Mouse (Mus musculus) midbrain, embryonic 16.5 days (tissue): Measurements from ENCODE around the gene Mn1. TPM values are rescaled to one million over a fixed set of nuclear protein-coding genes. Genes with fewer than 3 reads are reported as not detected.

Experiments used
- ATAC-seq: fragments of 200-750 bp; cut with Nextera tagmentation; 2 replicates; pipeline ENCODE4 v1.8.0; 2017; ENCODE audit warnings: moderate TSS enrichment
- H3K27ac ChIP-seq: fragments of 300-500 bp; sonication (generic); 2 replicates; pipeline ENCODE4 v1.5.1; 2014; ENCODE audit warnings: mild to moderate bottlenecking, low read length, mixed read lengths
- H3K27me3 ChIP-seq: fragments of 300-500 bp; sonication (generic); 2 replicates; pipeline ENCODE4 v1.6.1; 2014; ENCODE audit warnings: low read depth, low read length, mixed read lengths; ENCODE audit not compliant: control insufficient read depth, insufficient read depth
- H3K36me3 ChIP-seq: fragments of 300-500 bp; sonication (generic); 2 replicates; pipeline ENCODE4 v1.6.1; 2014; ENCODE audit warnings: mild to moderate bottlenecking, low read length, moderate library complexity, mixed read lengths; ENCODE audit not compliant: control insufficient read depth, insufficient read depth
- H3K4me1 ChIP-seq: fragments of 300-500 bp; sonication (generic); 2 replicates; pipeline ENCODE4 v1.6.1; 2014; ENCODE audit warnings: mild to moderate bottlenecking, low read length, mixed read lengths; ENCODE audit not compliant: control insufficient read depth, insufficient read depth
- H3K4me2 ChIP-seq: fragments of 300-500 bp; sonication (generic); 2 replicates; pipeline ENCODE4 v1.6.1; 2014; ENCODE audit warnings: mild to moderate bottlenecking, low read length, mixed read lengths
- H3K4me3 ChIP-seq: fragments of 300-500 bp; sonication (generic); 2 replicates; pipeline ENCODE4 v1.5.1; 2014; ENCODE audit warnings: low read depth, mild to moderate bottlenecking, low read length, moderate library complexity, mixed read lengths
- H3K9ac ChIP-seq: fragments of 300-500 bp; sonication (generic); 2 replicates; pipeline ENCODE4 v1.6.1; 2014; ENCODE audit warnings: low read depth, low read length, mixed read lengths
- H3K9me3 ChIP-seq: fragments of 300-500 bp; sonication (generic); replicated peaks from 2 replicates; pipeline ENCODE4 v1.6.1; 2014; ENCODE audit warnings: mild to moderate bottlenecking, low read length, mixed read lengths; ENCODE audit not compliant: control insufficient read depth, poor library complexity, severe bottlenecking
- WGBS: fragments of 180-500 bp; shearing (Covaris S2); extraction: QIAGEN DNeasy Blood & Tissue Kit; methylation state at CpG from one replicate; pipeline ENCODE4 v1.1.7; 2014; 5-methylcytosine and 5-hydroxymethylcytosine counted together
- polyA plus RNA-seq: library from polyadenylated mRNA; unstranded; fragments of >200 nt; fragmentation: Nextera tagmentation; extraction: Ambion mirVana; gene quantifications from 2 replicates; pipeline ENCODE4 v1.2.1, GENCODE M21; 2015

The Mn1 gene
- 41.6 and 50.3 TPM in 2 replicates for polyA plus RNA-seq

DNA sequence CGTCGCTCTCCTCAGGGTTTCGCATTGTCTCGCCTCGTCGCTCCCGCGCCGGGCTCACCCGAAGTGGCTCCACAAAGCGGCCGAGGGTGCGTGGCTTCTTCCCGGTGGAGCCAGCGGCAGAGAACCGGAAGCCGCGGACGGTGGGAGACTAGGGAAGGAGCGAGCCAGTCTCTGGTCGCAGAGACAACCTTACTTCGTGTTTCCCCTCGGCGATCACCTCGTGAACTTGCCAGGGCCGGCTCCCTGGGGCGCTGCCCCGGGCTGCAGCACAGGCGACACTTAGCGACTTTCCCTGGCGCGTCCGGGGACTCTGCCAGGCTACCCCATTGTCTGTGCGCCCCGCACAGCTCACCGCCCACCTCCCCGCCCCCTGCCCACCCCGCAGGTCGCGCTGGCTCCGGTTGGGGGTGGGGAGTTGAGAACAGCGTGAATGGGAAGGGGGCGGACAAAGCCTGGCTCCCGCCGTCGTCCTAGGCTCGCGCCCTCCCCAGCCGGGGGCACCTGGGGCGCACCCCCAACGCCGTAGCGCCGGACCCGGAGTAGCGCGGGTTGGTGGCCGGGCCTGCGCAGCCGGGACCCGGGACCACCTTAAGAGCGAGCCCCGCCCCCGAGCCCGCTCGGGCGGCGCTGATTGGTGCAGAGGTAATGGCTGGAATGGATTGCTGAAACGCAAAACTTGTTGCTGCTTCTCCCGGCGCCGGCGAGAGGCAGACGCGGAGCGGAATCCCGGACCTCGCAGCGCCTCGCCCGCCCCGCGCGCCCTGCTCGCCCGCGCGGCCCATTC, at the start of gene Mn1:
Mn1 (plus strand) TSS at position 772 of the 784 bp plus-strand sequence.
- Histone ChIP-seq H3K4me3 (peak within 1 kb of the TSS; percentile 77), H3K4me2 (peak within 1 kb of the TSS; percentile 98), H3K36me3 (no peaks in the 10 kb centered on the region), H3K27ac (peak within 1 kb of the TSS; percentile 96), H3K4me1 (peaks cover 38% of the 10 kb centered on the region), H3K9me3 (no peaks in the 10 kb centered on the region), H3K9ac (peak within 1 kb of the TSS; percentile 95), H3K27me3 (no peaks in the 10 kb centered on the region)
- peak; percentile 94 for ATAC-seq
- WGBS = under 1% methylated on average over 76 of the region's 88 CpGs

DNA sequence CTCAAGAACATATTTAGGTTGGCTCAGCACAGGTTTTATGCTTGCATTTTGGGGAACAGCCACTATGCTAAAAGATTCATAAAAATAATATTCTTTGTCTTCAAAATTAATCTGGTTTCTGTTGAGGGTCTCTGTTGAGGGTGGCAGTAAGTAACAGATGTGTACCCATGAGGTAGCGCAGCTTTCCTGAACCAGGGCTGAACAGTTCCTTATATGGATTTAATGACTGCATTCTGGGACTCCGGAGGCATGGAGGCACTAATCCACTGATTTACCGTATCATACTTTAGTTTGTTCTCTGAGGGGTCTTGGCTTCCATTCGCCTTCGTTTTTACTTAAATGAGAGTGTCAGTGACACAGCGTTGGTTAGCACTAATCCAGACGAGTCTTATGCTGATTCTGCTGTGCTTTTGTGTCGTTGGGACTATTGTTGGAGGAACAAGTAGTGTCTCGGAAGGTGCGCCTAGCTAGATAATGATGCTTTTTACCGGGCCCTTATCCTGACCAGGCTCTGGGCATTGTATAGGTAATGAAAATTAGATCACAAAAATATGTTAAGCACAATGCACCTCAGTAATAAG, 49.1 kb upstream of the Mn1 start:
- H3K4me1 ChIP-seq = peaks cover 33% of the 10 kb centered on the region
- 23% methylated on average over 11 of the region's 11 CpGs for WGBS
- H3K36me3 ChIP-seq = peaks cover 9% of the 10 kb centered on the region; the same call in 1 of the 2 replicates
- no peak overlapping the region for H3K4me3 ChIP-seq
- H3K27ac ChIP-seq = peak overlapping the region; percentile 75
- H3K9ac ChIP-seq = no peak overlapping the region
- H3K27me3 ChIP-seq = no peaks in the 10 kb centered on the region
- ATAC-seq = peak; percentile 27; the same call in 1 of the 2 replicates
- H3K4me2 ChIP-seq = no peak overlapping the region
- H3K9me3 ChIP-seq = no peaks in the 10 kb centered on the region

DNA sequence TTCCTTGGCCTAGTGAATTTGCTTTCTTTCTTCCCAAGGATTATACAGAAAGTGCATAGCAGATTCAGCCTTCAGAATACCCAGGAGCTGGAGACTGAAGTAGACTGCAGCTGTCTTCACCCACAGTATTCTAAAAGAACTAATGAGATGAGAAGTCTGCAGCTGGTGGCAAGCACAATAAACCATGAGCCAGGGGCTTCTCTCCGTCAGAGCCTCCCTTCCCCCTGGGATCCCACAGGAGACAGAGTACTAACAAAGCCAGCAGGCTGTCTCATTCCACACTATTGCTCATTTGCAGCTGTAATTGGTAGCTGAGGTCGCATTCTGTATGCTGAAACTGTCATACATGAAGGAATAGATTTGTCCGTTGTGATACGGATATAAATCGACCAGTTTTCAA, 48.6 kb upstream of the Mn1 start:
- Histone ChIP-seq H3K4me3 (no peak overlapping the region), H3K4me1 (peaks cover 33% of the 10 kb centered on the region), H3K9me3 (no peaks in the 10 kb centered on the region), H3K9ac (no peak overlapping the region), H3K4me2 (no peak overlapping the region), H3K27ac (peak overlapping the region; percentile 75), H3K27me3 (no peaks in the 10 kb centered on the region), H3K36me3 (peaks cover 10% of the 10 kb centered on the region; the same call in 1 of the 2 replicates)
- peak; percentile 72 for ATAC-seq
- 23% methylated on average over 5 of the region's 5 CpGs for WGBS

DNA sequence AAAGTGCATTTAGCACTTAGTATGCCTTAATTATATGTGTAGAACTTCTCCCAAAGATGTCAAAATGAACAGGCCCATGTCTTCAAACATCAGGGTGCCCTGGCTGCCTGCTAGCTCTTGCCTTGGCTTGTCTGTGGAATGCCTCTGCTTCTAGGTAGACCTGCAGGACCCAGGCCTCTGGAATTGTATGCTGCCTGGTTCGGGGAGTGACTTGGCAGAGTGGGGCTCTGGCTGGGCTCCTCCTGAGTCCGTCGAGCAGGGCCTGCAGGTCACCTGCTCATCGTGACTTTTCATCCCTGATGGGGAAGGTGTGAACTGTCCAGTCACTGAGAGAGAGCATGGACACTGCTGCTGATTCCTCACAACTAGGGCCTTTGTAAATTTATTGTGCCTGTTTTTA, 41.5 kb upstream of the Mn1 start:
- no peak overlapping the region for H3K4me3 ChIP-seq
- no peak for ATAC-seq
- H3K9ac ChIP-seq = no peak overlapping the region
- H3K4me1 ChIP-seq = no peaks in the 10 kb centered on the region
- H3K36me3 ChIP-seq = peaks cover 19% of the 10 kb centered on the region
- no peak overlapping the region for H3K4me2 ChIP-seq
- WGBS = 91% methylated on average over 4 of the region's 4 CpGs
- no peaks in the 10 kb centered on the region for H3K9me3 ChIP-seq
- H3K27ac ChIP-seq = no peak overlapping the region
- H3K27me3 ChIP-seq = no peaks in the 10 kb centered on the region

DNA sequence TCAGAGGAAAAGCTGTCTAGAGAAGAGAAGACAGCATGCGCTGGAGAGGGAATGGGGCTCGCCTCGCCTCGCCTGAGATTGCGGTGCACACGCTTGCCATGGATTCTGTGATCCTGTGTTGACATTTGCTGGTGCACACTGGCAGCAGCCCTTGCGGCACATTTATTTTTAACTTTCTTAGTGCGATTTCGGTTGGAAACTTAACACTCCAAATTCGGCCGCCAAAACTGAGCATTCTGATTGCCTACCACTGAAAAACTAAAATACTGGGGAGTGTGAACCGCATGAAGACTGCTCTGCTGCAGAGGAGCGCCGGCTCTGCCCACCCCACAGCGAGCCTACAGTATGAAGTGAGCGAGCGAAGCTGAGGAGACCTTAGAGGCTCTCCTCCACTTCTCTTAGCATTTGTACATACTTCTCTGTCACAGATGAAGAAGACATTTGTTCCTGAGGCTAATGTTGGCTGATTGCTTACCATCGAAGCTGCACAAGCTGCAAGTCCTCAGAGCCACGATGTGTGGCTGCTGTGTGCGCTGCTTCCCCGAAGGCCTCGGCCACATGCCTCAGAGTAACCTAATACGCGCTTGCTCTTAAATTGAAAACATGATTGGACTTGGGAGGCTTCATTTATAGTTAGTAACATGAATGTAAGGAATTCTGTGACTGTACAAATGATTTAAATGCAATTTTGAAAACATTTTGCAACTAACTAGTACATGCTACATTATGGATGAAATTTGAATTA, 40.7 kb upstream of the Mn1 start:
- Histone ChIP-seq H3K27ac (no peak overlapping the region), H3K9ac (no peak overlapping the region), H3K4me2 (no peak overlapping the region), H3K27me3 (no peaks in the 10 kb centered on the region), H3K36me3 (peaks cover 21% of the 10 kb centered on the region), H3K4me3 (no peak overlapping the region), H3K4me1 (no peaks in the 10 kb centered on the region), H3K9me3 (no peaks in the 10 kb centered on the region)
- 95% methylated on average over 24 of the region's 24 CpGs for WGBS
- ATAC-seq = no peak

DNA sequence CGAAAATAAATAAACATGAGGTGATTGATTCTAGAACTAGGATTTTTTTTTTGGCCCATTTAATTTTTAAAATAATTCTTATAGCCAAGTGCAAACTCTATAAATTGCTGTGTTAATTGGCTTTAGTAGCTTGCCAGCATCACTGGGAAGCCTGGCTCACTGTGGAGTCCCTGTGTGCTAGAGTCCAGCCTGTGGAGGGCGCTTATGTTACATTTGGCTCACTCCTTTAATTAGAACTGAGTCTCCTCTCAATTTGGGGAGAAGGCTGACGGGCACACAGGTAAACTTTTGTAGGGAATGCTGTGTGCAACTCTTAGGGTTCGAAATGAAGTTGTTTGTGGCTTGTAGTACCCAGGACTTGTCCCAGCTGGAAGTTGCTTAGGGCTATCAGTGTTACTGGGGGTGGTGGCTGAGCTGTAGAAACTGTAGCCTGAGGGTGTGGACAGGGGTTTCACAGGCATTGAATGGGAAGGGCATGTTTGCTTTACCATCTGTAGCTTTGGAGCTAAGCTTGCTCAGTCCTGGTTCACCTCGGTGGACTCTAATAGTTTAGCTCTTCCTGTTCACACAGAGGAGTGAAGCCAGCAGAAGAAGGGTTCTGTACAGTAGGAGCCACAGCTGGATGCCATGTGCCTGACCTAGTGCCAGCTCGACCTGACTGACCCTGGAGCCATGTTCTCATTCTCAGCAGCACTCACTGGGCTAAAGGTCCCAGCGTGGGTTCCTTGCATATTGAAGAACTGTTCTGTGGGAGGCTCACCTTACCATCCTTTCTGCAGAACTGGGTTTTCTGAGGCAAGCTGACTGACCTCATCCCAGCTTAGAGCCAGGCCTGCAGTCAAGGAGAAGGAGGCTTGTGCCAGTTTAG, 38.8 kb upstream of the Mn1 start:
- Histone ChIP-seq H3K36me3 (peaks cover 21% of the 10 kb centered on the region), H3K9me3 (no peaks in the 10 kb centered on the region), H3K4me3 (no peak overlapping the region), H3K27ac (no peak overlapping the region), H3K4me1 (no peaks in the 10 kb centered on the region), H3K27me3 (no peaks in the 10 kb centered on the region), H3K9ac (no peak overlapping the region), H3K4me2 (no peak overlapping the region)
- no peak for ATAC-seq
- WGBS = 85% methylated on average over 7 of the region's 7 CpGs

DNA sequence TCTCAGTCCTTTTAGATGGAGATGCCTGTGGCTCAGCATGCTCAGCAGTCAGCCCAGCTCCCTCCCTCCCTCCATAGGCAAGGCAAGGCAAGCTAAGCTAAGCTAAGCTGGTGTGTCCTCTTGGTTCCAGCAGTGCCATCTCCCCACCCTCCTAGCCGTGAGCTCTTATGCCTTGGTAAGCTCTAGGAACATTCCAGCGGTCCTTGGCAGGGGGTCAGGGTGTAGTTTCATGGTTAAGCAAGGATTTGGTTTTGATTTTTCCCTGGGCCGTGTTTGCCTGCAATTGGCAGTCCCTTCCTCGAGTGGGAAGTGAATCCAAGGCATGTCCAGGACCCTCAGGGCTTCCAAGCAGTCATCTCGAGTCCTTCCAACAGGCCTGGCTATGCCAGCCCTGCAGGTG, 33.8 kb upstream of the Mn1 start:
- H3K9me3 ChIP-seq = no peaks in the 10 kb centered on the region
- WGBS = 81% methylated on average over 5 of the region's 5 CpGs
- no peak for ATAC-seq
- H3K4me2 ChIP-seq = no peak overlapping the region
- H3K4me3 ChIP-seq = no peak overlapping the region
- peaks cover 21% of the 10 kb centered on the region for H3K36me3 ChIP-seq
- no peaks in the 10 kb centered on the region for H3K27me3 ChIP-seq
- no peak overlapping the region for H3K9ac ChIP-seq
- H3K27ac ChIP-seq = no peak overlapping the region
- no peaks in the 10 kb centered on the region for H3K4me1 ChIP-seq

DNA sequence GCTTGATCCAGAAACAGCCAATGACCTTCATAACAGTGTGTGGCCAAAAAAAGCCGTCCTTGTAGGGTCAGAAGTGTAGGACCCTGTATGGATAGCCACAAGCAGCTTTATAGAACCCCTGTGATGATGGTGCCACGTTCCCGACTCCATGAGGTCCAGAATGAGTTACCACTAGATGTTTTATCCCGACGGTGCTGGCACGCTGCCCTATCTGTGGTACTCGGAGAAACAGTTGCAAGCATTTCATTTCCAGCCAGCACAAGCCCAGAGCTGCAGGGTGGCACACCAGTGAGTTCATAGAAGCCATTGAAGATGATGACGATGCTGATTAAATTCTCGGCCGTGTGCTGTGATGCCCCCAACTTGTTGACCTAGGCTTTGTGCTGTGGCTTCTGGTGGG, 26.3 kb upstream of the Mn1 start:
- Histone ChIP-seq H3K9me3 (no peaks in the 10 kb centered on the region), H3K9ac (no peak overlapping the region), H3K4me3 (no peak overlapping the region), H3K4me2 (no peak overlapping the region), H3K27me3 (no peaks in the 10 kb centered on the region), H3K4me1 (peaks cover 25% of the 10 kb centered on the region), H3K36me3 (no peaks in the 10 kb centered on the region; the same call in none of the 2 replicates), H3K27ac (no peak overlapping the region)
- no peak for ATAC-seq
- WGBS = 79% methylated on average over 10 of the region's 10 CpGs
